Mouse (Mus musculus) CD4-positive helper T cell, adult 2 months (primary cell): ENCODE results near the gene Aplnr.

ENCODE experiments used
- DNase-seq: peaks from one replicate; pipeline ENCODE4 v3.0.0-alpha.2; 2012; ENCODE audit warnings: low read depth, missing footprints, low spot score

The Aplnr gene

DNA sequence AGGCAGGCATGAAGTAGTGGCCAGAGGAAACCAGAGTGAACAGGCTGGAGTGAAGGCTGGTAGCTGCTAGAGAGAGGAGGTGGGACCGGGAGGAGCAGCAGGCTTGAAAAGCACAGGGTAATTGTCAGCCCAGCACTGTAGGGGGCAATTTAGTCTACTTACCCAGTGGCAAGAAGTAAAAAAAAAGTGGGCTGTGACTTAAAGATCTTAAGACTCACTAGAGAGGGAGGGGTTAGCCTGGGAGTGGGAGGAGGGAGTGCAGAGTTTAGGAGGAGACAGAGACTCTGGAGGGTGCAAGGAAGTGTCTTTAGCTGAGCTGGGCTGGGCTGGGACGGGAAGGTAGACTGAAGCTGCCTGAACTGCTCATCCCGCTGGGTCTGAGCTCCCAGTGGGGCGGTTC, at the start of gene Aplnr:
Aplnr (plus strand) TSS at position 137 of the 400 bp plus-strand sequence.
- no peak for DNase-seq

- DNase-seq: no peak
Measured at GRCm38 (mm10) chr2:85088716-85089646, 47.0 kb upstream of the Aplnr start.

- DNase-seq: no peak
Measured at GRCm38 (mm10) chr2:85091325-85091724, 44.7 kb upstream of the Aplnr start.

- DNase-seq: no peak
Measured at GRCm38 (mm10) chr2:85093376-85093775, 42.6 kb upstream of the Aplnr start.

GRCm38 (mm10) chr2:85095906-85096305, 40.1 kb upstream of the Aplnr start:
- no peak for DNase-seq

DNA sequence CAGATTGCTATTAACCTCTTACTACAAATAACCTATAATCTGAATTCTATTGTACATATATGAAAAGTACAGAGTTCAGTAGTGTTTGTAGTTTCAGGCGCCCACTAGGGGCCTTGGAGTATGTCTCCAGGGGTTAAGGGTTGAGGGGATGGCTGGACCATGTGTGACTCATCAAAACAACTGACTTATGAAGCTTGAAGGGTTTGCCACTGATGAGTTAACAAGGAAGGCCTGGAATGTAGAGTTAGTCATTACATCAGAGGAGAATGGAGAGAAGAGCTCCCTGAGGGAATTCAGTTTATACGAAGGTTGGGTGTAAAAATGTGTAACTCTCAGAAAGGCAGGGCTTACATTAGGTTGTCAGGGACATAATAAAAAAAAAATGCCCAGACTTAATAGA, 38.0 kb upstream of the Aplnr start:
- no peak for DNase-seq

- DNase-seq: no peak
Measured at GRCm38 (mm10) chr2:85098824-85099511, 37.1 kb upstream of the Aplnr start.

- no peak for DNase-seq
Measured at GRCm38 (mm10) chr2:85103201-85103600, 32.8 kb upstream of the Aplnr start.

DNA sequence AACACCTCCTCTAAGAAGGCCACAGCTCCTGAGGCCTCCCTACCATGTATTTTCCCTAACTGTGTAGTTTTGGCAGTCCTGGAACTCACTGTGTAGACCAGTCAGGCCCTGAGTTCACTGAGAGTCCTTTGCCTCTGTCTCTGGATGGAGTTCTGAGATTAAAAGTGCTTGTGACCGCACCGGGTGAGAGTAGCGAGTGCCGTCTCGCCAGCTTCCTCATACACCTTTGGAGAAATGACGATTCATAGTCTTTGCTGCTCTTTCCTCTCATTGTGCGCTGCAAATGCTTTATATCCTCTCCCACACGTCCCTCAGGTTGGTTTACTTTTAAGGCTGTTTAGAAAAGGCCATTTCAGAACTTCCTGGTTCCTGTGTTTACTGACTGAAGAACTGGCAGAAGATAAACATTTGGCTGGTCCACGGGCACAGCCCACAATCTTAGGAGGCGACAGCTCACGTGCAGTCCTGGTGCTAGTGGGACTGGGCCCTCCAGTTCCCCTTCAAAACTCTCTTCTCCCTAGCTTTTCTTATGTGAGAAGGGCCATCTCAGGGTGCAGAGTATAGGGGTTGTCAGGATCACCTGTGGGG, 30.5 kb upstream of the Aplnr start:
- DNase-seq: no peak

- DNase-seq: no peak
Measured at GRCm38 (mm10) chr2:85106068-85106790, 29.8 kb upstream of the Aplnr start.

- DNase-seq: no peak
Measured at GRCm38 (mm10) chr2:85106941-85107340, 29.1 kb upstream of the Aplnr start.

DNA sequence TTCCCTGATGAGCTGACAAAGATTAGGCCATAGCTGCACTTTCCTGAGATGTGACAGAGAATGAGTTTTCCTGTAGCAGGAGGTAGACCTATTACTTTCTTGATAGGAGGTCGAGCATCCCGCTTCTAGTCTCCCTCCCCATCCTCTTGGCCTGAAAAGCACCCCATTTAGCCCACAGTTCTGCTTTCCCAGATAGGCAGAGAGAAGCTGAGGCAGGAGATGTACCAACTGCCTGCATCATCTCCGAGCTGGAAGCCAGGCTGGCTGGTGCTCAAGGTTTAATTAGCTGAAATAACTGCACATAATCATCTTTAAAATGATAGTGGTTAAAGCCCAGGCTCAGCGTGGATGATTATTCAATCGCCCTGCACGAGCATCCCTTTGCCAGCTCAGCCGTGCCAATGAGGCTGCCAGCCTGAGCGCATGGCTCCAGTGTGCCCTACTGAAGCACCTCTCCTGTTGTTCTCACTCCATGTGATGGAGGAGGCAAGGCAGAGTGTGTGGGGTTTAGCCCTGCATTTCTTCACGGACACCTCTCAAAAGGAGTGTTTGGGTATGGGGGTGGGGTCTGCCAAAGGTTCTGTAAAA, 25.6 kb upstream of the Aplnr start:
- no peak for DNase-seq

GRCm38 (mm10) chr2:85123187-85123868, 12.7 kb upstream of the Aplnr start:
- peak; percentile 31 for DNase-seq

DNA sequence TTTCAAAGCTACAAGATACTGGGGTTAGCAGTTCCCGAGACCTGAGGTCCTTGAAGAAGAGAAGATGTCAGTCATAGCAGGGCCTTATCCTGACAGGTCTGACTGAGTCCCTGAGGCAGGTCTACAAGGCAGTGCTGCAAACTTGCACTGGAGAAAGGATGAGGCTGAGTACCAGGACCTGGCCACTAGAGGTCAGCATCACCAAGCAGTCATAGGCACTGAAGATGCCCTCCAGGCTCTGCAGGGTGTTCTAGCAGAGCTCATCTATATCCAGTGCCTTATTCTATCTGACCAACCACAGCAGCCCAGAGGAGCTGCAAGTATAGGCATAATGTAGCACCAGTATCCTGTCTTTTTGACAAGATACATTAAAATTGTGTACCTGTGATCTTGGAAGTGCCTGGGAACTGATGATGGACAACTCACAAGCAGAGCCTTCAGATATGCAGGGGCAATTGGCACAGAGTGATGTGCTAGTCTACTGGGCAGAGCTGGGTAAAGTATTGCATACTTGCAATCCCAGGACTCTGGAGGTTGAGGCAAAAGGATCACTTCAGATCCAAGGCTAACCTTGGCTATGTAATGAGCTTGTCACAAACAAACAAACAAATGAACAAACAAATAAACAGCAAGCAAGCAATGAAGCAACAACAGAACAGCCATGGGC, 12.0 kb upstream of the Aplnr start:
- DNase-seq: peak; percentile 28

DNA sequence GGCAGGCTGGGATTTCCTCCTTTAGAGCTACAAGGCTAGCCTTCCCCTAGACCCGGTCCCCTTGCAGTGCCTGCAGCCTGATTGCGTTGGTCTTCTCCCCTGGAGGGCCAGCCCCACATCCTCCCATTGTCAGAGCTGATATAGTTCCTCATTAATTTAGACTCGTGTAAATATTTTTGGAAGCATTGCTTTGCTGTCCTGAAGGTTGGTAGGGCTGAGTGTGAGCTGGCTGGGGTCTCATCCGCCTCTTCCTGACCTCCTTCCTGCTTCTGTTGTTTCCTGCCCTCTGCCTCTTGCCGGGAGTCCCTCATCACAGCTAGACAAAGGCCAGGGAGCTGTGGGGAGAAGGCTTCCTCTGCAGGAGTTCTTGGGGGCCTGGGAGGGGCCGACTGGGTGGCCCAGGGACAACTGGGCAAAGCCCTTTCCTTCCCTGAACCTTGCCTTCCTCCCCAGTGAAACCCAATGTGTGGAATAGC, 6.5 kb upstream of the Aplnr start:
- DNase-seq: no peak

- no peak for DNase-seq
Measured at GRCm38 (mm10) chr2:85131226-85131625, 4.8 kb upstream of the Aplnr start.

GRCm38 (mm10) chr2:85131724-85132123, 4.3 kb upstream of the Aplnr start:
- no peak for DNase-seq

DNA sequence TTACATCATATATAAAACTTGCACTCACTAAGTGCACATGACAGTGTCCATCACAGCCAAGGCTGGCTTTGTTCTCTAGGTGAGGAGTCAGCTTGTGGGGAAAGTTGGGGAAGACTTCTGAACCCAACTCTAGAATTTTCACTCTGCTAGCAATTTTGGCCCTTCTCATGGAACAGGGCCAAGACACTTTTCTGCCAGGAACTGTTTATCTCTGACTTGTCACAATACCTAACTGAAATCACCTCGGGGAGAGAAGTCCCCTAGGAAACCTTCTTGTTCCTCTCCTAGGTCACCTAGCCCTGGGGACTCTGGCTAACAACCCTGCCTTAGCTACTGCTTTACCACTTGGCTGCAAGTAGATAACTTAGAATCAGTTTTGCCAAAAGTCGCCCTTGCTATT, 3.8 kb upstream of the Aplnr start:
- no peak for DNase-seq

GRCm38 (mm10) chr2:85135099-85135498, 926 bp upstream of the Aplnr start:
- no peak for DNase-seq
